Mouse (Mus musculus): ENCODE measurements at regions not wholly inside any gene's neighbourhood (a gene's known extent, or its start where the extent isn't known, plus 50 kb on each side); places are given as distances from the start of the nearest gene placed in this dataset.

DNA sequence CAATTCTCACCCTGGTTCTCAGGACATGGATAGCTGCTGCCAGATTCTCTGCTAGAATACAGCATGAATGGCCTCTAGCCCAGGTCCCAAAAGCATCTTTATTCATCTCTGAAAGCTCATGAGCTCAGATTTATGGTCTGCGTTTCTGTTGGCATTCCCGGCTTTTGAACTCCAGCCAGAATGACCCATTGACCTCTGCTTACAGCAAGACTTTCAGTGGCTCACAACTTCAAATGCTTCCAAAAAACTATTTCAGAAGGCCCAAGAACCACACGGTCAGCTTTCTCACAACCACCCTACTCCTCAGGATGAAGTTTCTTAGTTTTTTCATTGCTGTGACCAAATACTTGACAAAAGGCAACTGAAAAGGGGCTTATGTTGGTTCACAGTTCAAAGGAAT is 729.9 kb upstream of the Car8 start:
- TF ChIP-seq CTCF (IDR thresholded peaks at IDR 0.05; ENCODE audit: control insufficient read depth, insufficient read depth, insufficient replicate concordance, low read depth, low read length) = no peak
- no peak for TF ChIP-seq POLR2A (IDR thresholded peaks at IDR 0.05; ENCODE audit: control insufficient read depth, low read depth, low read length)

Measured in testis, adult 2 months (tissue).